Mouse (Mus musculus): ENCODE measurements around the gene Aim2. TPM values are rescaled to one million over a fixed set of nuclear protein-coding genes. Genes with fewer than 3 reads are reported as not detected.

Aim2 gene
- polyA plus RNA-seq, 1 experiment from 2014 or later, result 1.5 TPM

Other genes with a start within 250 kb of the Aim2 start
- gene Olfr1408, start 213.5 kb upstream of the Aim2 start, polyA plus RNA-seq (2015; fragmentation: Nextera tagmentation; extraction: Ambion mirVana), result not detected in 2 replicates
- gene Olfr1406, start 160.2 kb upstream of the Aim2 start, polyA plus RNA-seq (2015; fragmentation: Nextera tagmentation; extraction: Ambion mirVana), result not detected in 2 replicates
- not detected in 2 replicates for gene Olfr218, start 153.1 kb upstream of the Aim2 start, polyA plus RNA-seq (2015; fragmentation: Nextera tagmentation; extraction: Ambion mirVana)
- gene Olfr1404, start 138.5 kb upstream of the Aim2 start, polyA plus RNA-seq (2015; fragmentation: Nextera tagmentation; extraction: Ambion mirVana), result not detected in 2 replicates
- gene Fcer1a, start 123.7 kb upstream of the Aim2 start, polyA plus RNA-seq (2015; fragmentation: Nextera tagmentation; extraction: Ambion mirVana), result not detected in 2 replicates
- not detected in 2 replicates for gene Olfr418, start 84.9 kb upstream of the Aim2 start, polyA plus RNA-seq (2015; fragmentation: Nextera tagmentation; extraction: Ambion mirVana)
- gene Mptx2, start 73.1 kb upstream of the Aim2 start, polyA plus RNA-seq (2015; fragmentation: Nextera tagmentation; extraction: Ambion mirVana), result not detected in 2 replicates
- gene Ackr1, start 17.1 kb upstream of the Aim2 start, polyA plus RNA-seq (2015; fragmentation: Nextera tagmentation; extraction: Ambion mirVana), result 20.2 and 22.4 TPM in 2 replicates
- 76.6 and 83.1 TPM in 2 replicates for gene Cadm3, start 16.8 kb downstream of the Aim2 start, polyA plus RNA-seq (2015; fragmentation: Nextera tagmentation; extraction: Ambion mirVana)
- 0.13 TPM in 1 of 2 replicates, not detected in the other for gene Ifi206, start 140.2 kb downstream of the Aim2 start, polyA plus RNA-seq (2015; fragmentation: Nextera tagmentation; extraction: Ambion mirVana)
- gene Ifi214, start 185.1 kb downstream of the Aim2 start, polyA plus RNA-seq (2015; fragmentation: Nextera tagmentation; extraction: Ambion mirVana), result 0.04 TPM in 1 of 2 replicates, not detected in the other
- 0.15 and 0.37 TPM in 2 replicates for gene Ifi213, start 248.4 kb downstream of the Aim2 start, polyA plus RNA-seq (2015; fragmentation: Nextera tagmentation; extraction: Ambion mirVana)

All from midbrain, embryonic 15.5 days (tissue).